Mouse (Mus musculus): ENCODE results near the gene Men1.

GRCm38 (mm10) chr19:6310181-6310580 is 24.6 kb upstream of the Men1 start:
- TF ChIP-seq CTCF (IDR thresholded peaks at IDR 0.05; ENCODE audit: low read depth, low read length) (no peak), POLR2A (IDR thresholded peaks at IDR 0.05; ENCODE audit: borderline replicate concordance, low read depth, low read length) (no peak)
